Mouse (Mus musculus) spleen, postnatal 36 days (tissue): Measurements from ENCODE around the gene Git1.

Experiments
- DNase-seq, 2 experiments: peaks; one replicate each; pipeline ENCODE4 v3.0.0; 2022; ENCODE audit warnings: low spot score in 2 of 2, mixed read lengths in 1 of 2

Gene Git1

GRCm38 (mm10) chr11:77493512-77494343, at the start of gene Git1:
Gene Git1 (plus strand): TSS chr11:77493562.
- peak in 1 of 2 experiments; percentile 40 for DNase-seq

- no peak for DNase-seq
These were observed 48.4 kb upstream of the Git1 start for GRCm38 (mm10) chr11:77444939-77445338.

GRCm38 (mm10) chr11:77446628-77447041, 46.7 kb upstream of the Git1 start:
- peak; percentile 54 to 71 for DNase-seq

- no peak for DNase-seq
These were observed 44.1 kb upstream of the Git1 start for GRCm38 (mm10) chr11:77449224-77449623.

- no peak for DNase-seq
These were observed 41.7 kb upstream of the Git1 start for GRCm38 (mm10) chr11:77451670-77452069.

- DNase-seq, result no peak
These were observed 40.0 kb upstream of the Git1 start for GRCm38 (mm10) chr11:77453388-77453787.

GRCm38 (mm10) chr11:77455770-77456510, 37.4 kb upstream of the Git1 start:
- no peak for DNase-seq

GRCm38 (mm10) chr11:77456866-77457265, 36.5 kb upstream of the Git1 start:
- no peak for DNase-seq

- DNase-seq, result no peak
These were observed 31.5 kb upstream of the Git1 start for GRCm38 (mm10) chr11:77461856-77462255.

- DNase-seq, result peak; percentile 49 to 50
These were observed 30.9 kb upstream of the Git1 start, which contains the start of gene Coro6 for GRCm38 (mm10) chr11:77462283-77463100. Gene Coro6 (plus strand): TSS chr11:77462411.

- DNase-seq, result no peak
These were observed 30.3 kb upstream of the Git1 start for GRCm38 (mm10) chr11:77463101-77463445.

GRCm38 (mm10) chr11:77463786-77464185, 29.6 kb upstream of the Git1 start:
- no peak for DNase-seq

- no peak for DNase-seq
These were observed 28.7 kb upstream of the Git1 start for GRCm38 (mm10) chr11:77464684-77465083.

GRCm38 (mm10) chr11:77465111-77465510, 28.3 kb upstream of the Git1 start:
- DNase-seq, result no peak

GRCm38 (mm10) chr11:77466544-77466943, 26.8 kb upstream of the Git1 start:
- no peak for DNase-seq

GRCm38 (mm10) chr11:77467157-77467556, 26.2 kb upstream of the Git1 start:
- peak; percentile 77 to 78 for DNase-seq

GRCm38 (mm10) chr11:77467784-77468183, 25.6 kb upstream of the Git1 start:
- peak; percentile 70 to 73 for DNase-seq

- no peak for DNase-seq
These were observed 25.0 kb upstream of the Git1 start for GRCm38 (mm10) chr11:77468397-77468796.

GRCm38 (mm10) chr11:77471407-77471806, 22.0 kb upstream of the Git1 start:
- no peak for DNase-seq

GRCm38 (mm10) chr11:77472775-77473174, 20.6 kb upstream of the Git1 start:
- no peak for DNase-seq

- no peak for DNase-seq
These were observed 17.1 kb upstream of the Git1 start for GRCm38 (mm10) chr11:77476216-77476615.

- no peak for DNase-seq
These were observed 16.5 kb upstream of the Git1 start for GRCm38 (mm10) chr11:77476895-77477294.
